Mouse (Mus musculus): ENCODE data around the gene Cntnap2. TPM values are rescaled to one million over a fixed set of nuclear protein-coding genes. Genes with fewer than 3 reads are reported as not detected.

Gene Cntnap2
- total and polyA plus RNA-seq, 3 experiments = 0.30 to 0.79 (median 0.44) TPM

- H3K36me3 ChIP-seq (replicated peaks in 1 of 2; ENCODE audit: control insufficient read depth in 1 of 2, insufficient read depth in 1 of 2, low read length in 1 of 2) = no peaks in the 10 kb centered on the region
- dilution Hi-C loops (cut with MboI; ENCODE audit: extremely low pct_ligation_motif_present, extremely low pct_unique_long_range_greater_than_20kb, low sequenced_read_pairs) (no loop called here), in situ Hi-C loops (cut with MboI; ENCODE audit: low pct_ligation_motif_present, low pct_unique_long_range_greater_than_20kb, low sequenced_read_pairs) (loop anchor here (10.0 kb wide), 1 partner anchor 75 kb away; no protein-coding TSS in a partner anchor)
- no peak overlapping the region for H3K9ac ChIP-seq (ENCODE audit: insufficient read depth, low read depth)
- DNase-seq (ENCODE audit: extremely low read depth) = no peak
- H3K79me2 ChIP-seq (replicated peaks; ENCODE audit: control insufficient read depth, extremely low read depth, insufficient read depth, poor library complexity, severe bottlenecking) = no peaks in the 10 kb centered on the region
- peak overlapping the region; percentile 18; the same call in 1 of the 2 replicates for H3K27ac ChIP-seq (ENCODE audit: insufficient read depth, low read depth)
- peaks cover 9 to 15% of the 10 kb centered on the region in 2 experiments for H3K4me1 ChIP-seq (ENCODE audit: control insufficient read depth in 1 of 2, insufficient read depth in 2 of 2)
- peak overlapping the region; percentile 65 for H3K4me2 ChIP-seq (ENCODE audit: insufficient read depth, low read depth, poor library complexity, severe bottlenecking)
- TF ChIP-seq IRF4 (IDR thresholded peaks at IDR 0.05; ENCODE audit: low read depth, low read length) (peak; percentile 24; the same call in 1 of the 2 replicates), JUND (conservative IDR thresholded peaks at IDR 0.05; ENCODE audit: low read depth, low read length) (no peak), TBP (conservative IDR thresholded peaks at IDR 0.05; ENCODE audit: low read depth, low read length) (0 out of 2 replicates have a peak, but pooled peaks have one; percentile 49), ETS1 (conservative IDR thresholded peaks at IDR 0.05; ENCODE audit: low read depth, low read length) (no peak; the same call in 1 of the 2 replicates), ZNF384 (IDR thresholded peaks at IDR 0.05; ENCODE audit: low read depth, low read length) (peak; percentile 97), TCF12 (IDR thresholded peaks at IDR 0.05; ENCODE audit: low read depth, low read length) (peak; percentile 18; the same call in 1 of the 2 replicates), SMC3 (IDR thresholded peaks at IDR 0.05; ENCODE audit: low read depth, low read length) (no peak), MAFK (IDR thresholded peaks at IDR 0.05; ENCODE audit: insufficient replicate concordance, low read length) (peak; percentile 76; the same call in 1 of the 2 replicates), USF2 (conservative IDR thresholded peaks at IDR 0.05; ENCODE audit: low read depth, low read length) (no peak), UBTF (IDR thresholded peaks at IDR 0.05; ENCODE audit: low read depth, low read length) (no peak), BHLHE40 (IDR thresholded peaks at IDR 0.05; ENCODE audit: low read depth, low read length) (0 out of 2 replicates have a peak, but pooled peaks have one; percentile 38), CHD1 (IDR thresholded peaks at IDR 0.05; ENCODE audit: low read depth, low read length) (0 out of 2 replicates have a peak, but pooled peaks have one; percentile 16)
- H3K9me3 ChIP-seq (replicated peaks; ENCODE audit: low read length) = no peaks in the 10 kb centered on the region
- H3K4me3 ChIP-seq (replicated peaks in 1 of 3; ENCODE audit: low read depth in 2 of 3, low read length in 2 of 3, poor library complexity in 1 of 3) = no peak overlapping the region
- no peaks in the 10 kb centered on the region for H3K27me3 ChIP-seq (replicated peaks)
Observed at GRCm38 (mm10) chr6:47319309-47319983, 2260.3 kb downstream of the Cntnap2 start.

- Histone ChIP-seq H3K27me3 (replicated peaks) (no peaks in the 10 kb centered on the region), H3K4me2 (ENCODE audit: insufficient read depth, low read depth, poor library complexity, severe bottlenecking) (no peak overlapping the region), H3K27ac (ENCODE audit: insufficient read depth, low read depth) (no peak overlapping the region), H3K4me1 (ENCODE audit: control insufficient read depth in 1 of 2, insufficient read depth in 2 of 2) (peaks cover 6 to 11% of the 10 kb centered on the region in 2 experiments), H3K9ac (ENCODE audit: insufficient read depth, low read depth) (no peak overlapping the region), H3K79me2 (replicated peaks; ENCODE audit: control insufficient read depth, extremely low read depth, insufficient read depth, poor library complexity, severe bottlenecking) (no peaks in the 10 kb centered on the region), H3K36me3 (replicated peaks in 1 of 2; ENCODE audit: control insufficient read depth in 1 of 2, insufficient read depth in 1 of 2, low read length in 1 of 2) (no peaks in the 10 kb centered on the region), H3K4me3 (replicated peaks in 1 of 3; ENCODE audit: low read depth in 2 of 3, low read length in 2 of 3, poor library complexity in 1 of 3) (no peak overlapping the region), H3K9me3 (replicated peaks; ENCODE audit: low read length) (no peaks in the 10 kb centered on the region)
- in situ Hi-C loops (cut with MboI; ENCODE audit: low pct_ligation_motif_present, low pct_unique_long_range_greater_than_20kb, low sequenced_read_pairs) (no loop called here), dilution Hi-C loops (cut with MboI; ENCODE audit: extremely low pct_ligation_motif_present, extremely low pct_unique_long_range_greater_than_20kb, low sequenced_read_pairs) (no loop called here)
- no peak for TF ChIP-seq ZMIZ1 (IDR thresholded peaks at IDR 0.05; ENCODE audit: low read depth, low read length)
- no peak for TF ChIP-seq MAZ (IDR thresholded peaks at IDR 0.05; ENCODE audit: low read depth, low read length)
- TF ChIP-seq E2F4 (IDR thresholded peaks at IDR 0.05; ENCODE audit: insufficient replicate concordance, low read depth, low read length) = no peak
- no peak for TF ChIP-seq EP300 (IDR thresholded peaks at IDR 0.05; ENCODE audit: low read length)
- TF ChIP-seq USF2 (conservative IDR thresholded peaks at IDR 0.05; ENCODE audit: low read depth, low read length) = no peak
- TF ChIP-seq SMC3 (IDR thresholded peaks at IDR 0.05; ENCODE audit: low read depth, low read length) = no peak
- TF ChIP-seq POLR2A (IDR thresholded peaks at IDR 0.05; ENCODE audit: low read depth, low read length) = no peak
- no peak for TF ChIP-seq SIN3A (IDR thresholded peaks at IDR 0.05; ENCODE audit: low read length)
- no peak for TF ChIP-seq ZNF384 (IDR thresholded peaks at IDR 0.05; ENCODE audit: low read depth, low read length)
- no peak for TF ChIP-seq JUN (IDR thresholded peaks at IDR 0.05; ENCODE audit: insufficient read depth, low read depth, low read length)
- TF ChIP-seq RAD21 (IDR thresholded peaks at IDR 0.05; ENCODE audit: low read depth, low read length) = no peak
- DNase-seq (ENCODE audit: extremely low read depth) = no peak
Observed at GRCm38 (mm10) chr6:47323169-47323835, 2264.1 kb downstream of the Cntnap2 start.
